Mouse (Mus musculus) thymus, postnatal 4 days (tissue): ENCODE results near the gene Lbh.

Experiments used
- DNase-seq: peaks from one replicate; pipeline ENCODE4 v3.0.0; 2021

Gene Lbh

DNA sequence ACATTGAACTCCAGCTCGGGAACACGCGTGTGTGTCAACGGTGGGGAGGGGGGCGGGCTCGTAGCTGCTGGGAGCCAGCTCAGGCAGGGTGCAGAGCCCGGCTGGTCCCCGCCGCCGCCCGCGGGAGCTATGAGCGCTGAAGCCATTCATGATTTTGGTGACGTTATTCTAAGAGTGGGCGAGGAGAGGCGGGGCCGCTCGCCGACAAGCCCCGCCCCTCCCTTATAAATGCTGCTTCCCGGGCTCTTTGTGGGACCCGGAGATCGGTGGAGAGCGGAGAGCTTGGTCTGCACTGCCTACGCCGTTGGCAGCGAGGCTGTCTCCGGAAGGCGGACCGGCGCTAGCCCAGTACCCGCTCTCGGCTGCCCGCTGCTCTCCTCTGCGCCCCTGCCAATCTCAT, at the start of gene Lbh:
Gene Lbh (plus strand): TSS at position 253 of the 400 bp plus-strand sequence.
- DNase-seq, result peak; percentile 98

DNA sequence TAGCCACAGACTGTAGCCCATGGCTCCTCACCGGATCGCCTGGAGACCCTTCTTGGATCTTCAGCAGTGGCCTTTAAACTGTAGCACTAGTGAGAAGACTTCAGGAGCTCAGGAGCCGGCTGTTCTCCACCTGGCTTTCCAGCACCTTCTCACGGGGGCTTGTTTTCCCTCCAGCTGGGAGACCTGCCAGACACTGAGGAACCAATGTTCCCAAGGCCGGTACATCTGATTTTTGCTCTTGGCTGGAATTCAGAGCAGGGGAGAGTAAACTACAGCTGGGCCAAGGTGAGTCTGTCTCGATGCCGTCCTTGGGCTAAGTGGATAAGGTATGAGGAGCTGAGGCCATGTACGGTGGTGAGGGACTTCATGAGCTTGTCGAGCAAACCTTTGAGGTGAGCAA, 39.1 kb upstream of the Lbh start:
- DNase-seq, result no peak

DNA sequence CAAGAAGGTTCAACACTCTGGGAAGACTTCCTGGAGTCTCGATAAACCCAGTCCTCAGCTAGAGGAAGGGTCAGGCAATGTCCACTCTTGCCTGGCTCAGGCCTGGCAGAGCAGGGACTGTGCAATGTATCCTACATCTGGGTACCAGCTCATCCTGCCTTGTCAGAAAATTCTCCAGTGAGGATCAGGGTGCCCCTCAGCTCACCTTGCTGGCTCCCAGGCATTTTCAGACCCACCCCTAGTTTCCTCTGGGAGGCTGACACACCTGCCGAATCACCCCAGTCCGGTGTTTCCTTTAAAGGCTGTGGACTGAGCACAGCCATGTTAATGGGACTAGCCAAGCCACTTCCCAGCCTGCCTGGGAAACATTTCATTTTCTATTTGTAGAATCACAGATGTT, 37.9 kb upstream of the Lbh start:
- no peak for DNase-seq

DNA sequence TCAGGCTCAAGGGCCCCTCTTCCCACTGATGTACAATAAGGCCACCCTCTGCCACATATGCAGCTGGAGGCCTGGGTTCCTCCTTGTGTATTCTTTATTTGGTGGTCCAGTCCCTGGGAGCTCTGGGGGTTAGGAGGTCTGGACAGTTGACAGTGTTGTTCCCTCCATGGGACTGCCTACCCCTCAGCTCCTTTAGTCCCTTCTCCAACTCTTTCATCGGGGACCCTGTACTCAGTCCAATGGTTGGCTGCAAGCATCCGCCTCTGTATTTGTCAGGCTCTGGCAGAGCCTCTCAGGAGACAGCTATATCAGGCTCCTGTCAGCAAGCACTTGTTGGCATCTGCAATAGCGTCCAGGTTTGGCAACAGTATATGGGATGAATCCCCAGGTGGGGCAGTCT, 37.1 kb upstream of the Lbh start:
- no peak for DNase-seq

DNA sequence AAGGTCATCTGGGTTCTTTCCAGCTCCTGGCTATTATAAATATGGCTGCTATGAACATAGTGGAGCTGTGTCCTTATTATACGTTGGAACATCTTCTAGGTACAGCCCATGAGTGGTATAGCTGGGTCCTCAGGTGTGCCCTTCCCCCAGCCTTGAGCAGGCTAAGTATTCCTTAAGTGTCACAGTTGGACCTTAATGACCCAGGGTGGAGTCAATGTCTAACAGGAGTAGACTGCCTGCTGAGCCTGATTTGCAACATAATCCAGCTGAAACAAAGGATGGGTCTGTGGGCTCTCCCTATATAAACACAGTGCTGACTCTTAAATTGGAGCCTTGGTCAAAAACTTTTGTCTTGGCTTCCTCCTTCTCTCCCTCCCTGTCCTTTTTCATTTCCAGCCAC, 36.3 kb upstream of the Lbh start:
- DNase-seq, result no peak

DNA sequence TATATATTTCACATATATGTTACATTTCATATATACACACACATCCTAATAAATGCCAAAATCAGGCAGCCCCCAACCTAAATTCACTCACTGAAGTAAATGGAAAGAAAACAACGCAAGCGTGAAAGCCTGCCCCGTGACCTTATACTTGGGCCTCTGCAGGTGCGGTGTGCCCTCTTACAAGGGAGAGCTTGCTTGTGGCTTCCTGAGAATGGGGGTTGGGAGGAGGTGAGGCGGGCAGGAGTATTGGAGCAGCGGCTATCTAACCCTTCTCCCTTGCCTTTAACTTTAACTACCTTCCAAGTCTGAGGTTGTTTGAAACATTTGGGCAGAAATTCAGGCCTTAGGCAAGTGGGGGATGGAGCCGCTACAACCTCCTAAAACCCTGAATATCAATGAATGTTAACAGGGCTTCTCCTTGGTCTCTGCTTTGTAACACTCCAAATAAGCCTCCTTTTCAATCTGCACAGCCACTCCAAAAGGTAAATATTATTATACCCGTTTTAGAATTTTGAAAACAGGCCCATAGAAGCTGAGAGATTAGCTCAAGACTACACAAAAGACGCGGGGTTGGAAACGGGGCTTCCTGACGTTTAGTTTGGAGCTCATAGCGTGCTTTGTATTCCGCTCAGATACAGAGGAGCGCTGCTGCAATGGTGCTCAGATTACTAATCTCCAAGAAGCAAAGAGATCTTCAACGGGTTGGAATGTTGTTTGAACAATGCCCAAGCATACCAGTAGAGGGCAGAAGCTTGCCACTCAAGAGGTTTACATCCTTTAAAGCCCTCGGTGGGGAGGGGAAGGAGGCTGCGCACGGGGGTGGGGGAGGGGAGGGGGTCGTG, 28.3 kb upstream of the Lbh start:
- DNase-seq, result peak; percentile 78

DNA sequence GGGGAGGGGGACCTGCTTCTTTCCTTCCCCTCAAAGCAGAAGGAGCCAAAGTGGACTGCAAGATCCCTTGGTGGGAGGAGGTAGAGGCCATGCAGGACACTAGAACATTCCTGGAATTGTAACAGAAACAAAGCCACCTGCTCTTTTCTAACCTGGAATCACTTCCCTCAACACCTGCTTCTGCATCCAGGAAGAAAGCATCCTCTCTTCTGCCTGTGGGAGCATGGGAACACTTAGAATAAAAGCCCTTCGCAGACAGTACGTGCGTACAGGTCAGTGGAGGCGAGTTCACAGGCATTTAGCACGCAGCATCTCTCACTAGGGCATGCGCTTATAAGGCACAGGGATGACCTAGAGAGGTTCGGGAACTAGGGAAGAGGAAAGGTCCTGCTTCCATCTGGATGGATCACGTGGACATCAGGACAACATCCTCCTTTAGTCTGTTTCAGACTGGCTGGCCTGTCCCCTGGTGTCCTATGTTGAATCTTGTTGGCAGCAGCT, 27.7 kb upstream of the Lbh start:
- no peak for DNase-seq

DNA sequence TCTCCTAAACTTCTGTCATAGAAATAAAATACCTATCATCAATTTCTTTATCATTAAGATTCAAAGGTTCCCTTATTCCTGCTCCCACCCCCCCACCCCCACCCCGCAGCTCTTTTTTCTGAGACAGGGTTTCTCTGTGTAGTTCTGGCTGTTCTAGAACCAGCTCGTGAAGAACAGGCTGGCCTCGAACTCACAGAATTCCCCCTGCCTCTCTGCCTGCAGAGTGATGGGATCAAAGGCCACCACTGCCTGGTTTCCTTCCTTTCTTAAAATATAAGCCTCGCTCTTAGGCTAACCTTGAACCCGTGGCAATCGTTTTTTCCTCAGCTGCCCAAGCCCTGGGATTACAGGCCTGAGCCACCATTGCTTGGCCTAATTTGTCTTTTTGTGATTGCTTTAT, 26.5 kb upstream of the Lbh start:
- DNase-seq, result no peak

DNA sequence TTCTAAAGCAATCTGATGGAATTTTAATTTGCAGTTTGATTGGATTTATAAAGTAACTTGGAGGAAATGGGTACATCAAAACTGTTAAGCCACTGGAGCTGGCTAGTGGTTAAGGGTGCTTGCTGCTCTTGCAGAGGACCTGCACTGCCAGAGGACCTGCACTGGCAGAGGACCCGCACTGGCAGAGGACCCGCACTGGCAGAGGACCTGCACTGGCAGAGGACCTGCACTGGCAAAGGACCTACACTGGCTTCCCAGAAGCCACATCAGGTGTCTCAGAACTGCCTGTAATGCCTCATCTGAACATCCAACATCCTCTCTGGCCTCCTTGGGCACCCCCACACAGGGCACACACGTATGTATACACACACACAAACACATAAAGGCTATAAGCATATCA, 22.6 kb upstream of the Lbh start:
- DNase-seq, result no peak

DNA sequence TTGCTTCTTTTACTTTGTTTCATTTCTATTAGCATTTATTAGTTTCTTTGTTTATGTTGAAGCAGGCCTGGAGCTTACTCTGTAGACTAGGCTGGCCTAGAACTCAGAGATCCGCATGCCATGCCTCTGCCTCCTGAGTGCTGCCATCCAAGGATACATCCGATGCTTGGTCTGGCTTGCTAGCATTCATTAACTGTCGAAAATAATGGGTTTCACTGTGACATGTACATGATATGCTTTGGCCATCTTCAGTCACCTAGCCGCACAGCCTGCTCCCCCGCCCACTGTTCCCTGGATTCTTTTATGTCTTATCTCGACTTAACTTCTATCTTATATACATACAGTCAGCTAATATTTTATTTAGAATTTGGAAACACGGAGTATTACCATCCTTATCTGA, 21.0 kb upstream of the Lbh start:
- DNase-seq, result no peak

DNA sequence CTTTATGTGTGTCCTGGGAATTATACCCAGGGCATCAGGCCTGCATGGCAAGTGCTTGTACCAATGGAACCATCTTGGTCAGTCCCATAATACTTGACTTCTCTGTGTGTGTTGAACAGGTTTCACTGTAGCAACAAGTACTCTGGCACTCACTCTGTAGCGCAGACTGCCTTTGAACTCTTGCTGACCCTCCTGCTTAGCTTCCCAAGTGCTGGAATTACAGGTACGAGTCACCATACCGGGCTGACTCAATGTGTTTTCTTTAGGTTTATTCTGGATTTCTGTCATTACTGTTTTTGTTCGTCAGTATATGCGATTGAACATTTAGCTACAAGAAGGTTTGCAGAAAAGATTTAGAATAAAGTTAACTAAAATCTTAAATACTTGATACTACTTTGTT, 20.1 kb upstream of the Lbh start:
- DNase-seq, result no peak

DNA sequence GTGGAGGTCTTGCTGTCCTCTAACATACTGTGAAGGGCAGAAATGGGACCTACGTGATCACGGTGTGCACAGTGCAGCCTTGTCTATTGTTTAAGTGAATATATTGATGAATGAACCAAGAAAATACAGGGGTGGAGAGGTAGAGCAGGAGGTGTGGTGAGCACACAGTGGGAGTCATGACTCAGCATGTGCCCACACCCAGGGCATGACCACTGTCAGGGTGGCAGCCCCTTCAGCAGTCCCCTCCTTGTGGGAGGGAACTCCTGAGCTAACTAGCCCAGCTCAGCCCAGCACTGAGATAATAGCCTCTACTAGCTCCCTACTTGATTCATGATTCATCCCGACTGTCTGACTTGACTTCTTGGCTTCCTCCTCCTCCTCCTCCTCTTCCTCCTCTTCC, 19.3 kb upstream of the Lbh start:
- no peak for DNase-seq

DNA sequence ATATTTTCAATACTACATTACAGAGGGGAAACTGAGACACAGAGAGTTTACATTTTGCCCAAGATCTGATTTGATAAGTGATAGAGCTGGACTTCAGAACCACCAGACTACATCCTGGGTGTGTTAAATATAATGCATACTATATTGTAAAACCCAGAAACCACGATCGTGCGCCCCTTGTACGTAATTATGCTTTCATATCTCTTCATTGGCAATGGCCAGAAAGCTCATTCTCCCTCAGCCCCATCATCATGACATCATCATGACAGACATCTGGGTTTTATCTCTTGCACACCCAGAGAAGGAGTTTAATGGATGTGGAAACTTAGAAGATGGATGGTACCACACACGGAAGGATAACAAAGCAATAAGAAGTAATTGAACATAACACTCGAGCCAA, 17.1 kb upstream of the Lbh start:
- DNase-seq, result no peak

DNA sequence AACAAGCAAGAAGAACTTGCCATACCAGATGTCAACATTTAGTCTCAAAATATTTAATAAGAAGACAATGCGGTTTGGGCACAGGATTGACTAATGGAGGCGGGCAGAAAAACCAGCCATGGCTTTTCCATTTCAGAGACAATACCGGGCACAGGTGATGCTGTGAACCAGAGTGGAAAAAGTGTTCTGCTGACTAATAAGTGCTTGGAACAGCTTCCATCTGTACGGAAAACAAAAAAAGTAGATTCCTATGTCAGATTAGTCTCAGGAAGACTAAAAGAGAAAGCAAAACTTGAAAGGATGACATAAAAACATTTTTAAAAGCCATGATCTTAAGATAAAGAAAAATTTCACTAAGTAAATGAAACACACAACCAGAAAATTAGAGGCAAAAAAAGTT, 16.4 kb upstream of the Lbh start:
- no peak for DNase-seq

DNA sequence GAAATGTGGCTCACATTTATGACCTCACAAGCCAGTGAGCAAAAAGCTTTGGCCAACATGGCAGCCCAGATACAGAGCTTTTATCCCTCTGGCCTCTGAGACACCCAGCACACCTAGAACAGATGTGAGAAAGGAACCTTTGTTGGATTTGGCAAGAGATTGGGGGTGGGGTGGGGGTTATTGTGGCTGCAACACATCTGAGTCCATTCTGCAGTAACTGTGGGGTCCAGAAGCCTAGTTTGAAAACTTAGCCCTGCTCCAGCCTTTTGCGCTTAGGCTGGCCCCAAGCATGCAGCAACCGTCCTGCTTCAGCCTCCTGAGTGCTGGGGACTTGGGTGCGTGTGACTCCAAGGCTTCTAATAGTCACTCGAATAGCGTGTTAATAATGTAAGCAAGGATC, 14.8 kb upstream of the Lbh start:
- peak; percentile 5 for DNase-seq

DNA sequence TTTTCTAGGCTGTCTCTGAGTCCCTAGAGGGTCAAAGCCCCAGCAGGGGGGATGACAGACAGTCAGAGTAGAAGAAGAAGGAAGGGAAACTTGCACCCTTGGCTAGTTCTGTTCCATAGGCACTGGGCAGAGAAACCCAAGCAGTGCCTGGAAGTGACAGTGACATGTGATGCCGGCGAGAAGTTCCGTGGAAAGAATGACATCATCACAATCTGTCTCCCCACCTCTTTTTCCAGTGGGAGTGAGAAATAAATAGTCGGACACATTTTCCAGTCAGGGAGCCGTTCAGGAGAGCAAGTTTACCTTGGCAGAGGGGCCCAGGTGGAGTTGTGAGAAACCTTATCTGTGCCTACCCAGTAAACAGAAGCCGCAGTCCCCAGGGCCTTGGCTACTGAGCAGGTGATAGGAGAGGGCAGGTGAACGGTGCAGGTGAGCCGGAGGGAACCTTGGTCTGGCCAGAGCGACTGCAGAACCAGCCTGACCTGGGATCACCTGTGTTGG, 14.1 kb upstream of the Lbh start:
- DNase-seq, result no peak

DNA sequence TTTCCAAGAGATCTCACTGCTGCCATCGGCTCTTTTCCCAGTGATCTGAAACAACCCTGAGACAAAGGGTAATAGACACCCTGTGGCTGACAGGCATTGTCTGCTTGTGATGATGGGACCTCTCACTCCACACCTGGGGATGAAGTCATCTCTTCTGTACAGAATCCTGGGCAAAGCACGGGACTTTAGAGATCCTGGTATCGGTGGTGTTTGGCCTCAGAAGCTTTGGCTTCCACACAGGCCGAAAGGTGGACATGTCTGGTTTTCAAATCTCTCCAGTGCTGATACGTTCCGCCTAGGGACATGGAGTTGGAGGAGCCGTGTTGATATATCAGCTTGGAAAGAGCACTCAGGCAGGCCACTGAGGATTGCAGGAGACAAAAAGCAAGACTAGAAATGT, 13.2 kb upstream of the Lbh start:
- peak; percentile 3 for DNase-seq

DNA sequence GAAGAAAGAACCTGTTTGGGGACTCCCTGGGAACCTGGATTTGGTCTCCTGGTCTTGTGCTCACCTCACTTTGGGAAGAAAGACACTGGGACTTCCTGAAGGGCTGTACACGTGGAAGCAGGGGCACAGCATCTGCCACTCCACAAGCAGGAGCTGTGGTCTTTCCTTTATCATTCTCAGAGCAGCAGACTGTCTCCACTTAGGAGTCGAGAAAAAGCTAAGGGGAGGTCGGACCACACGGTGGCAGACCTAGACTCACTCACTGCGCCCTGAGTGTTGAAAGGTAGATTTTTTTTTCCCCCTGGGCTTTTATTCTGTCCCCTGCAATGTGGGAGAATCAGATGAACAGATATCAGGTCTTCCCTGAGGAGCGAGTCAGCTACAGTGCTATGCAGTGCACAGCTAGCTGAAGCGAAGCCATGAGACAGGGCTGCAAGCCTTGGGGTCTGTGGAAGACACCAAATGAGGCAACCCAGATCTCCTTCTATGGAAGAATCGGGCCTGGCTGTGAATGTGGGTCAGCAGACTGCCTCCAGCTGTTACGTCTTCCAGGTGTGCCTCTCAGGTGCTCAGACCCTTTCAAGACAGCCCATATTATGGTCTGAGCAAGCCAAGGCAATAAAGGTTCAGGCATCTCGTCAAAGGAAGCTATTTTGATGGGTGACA, 11.7 kb upstream of the Lbh start:
- peak; percentile 25 for DNase-seq

DNA sequence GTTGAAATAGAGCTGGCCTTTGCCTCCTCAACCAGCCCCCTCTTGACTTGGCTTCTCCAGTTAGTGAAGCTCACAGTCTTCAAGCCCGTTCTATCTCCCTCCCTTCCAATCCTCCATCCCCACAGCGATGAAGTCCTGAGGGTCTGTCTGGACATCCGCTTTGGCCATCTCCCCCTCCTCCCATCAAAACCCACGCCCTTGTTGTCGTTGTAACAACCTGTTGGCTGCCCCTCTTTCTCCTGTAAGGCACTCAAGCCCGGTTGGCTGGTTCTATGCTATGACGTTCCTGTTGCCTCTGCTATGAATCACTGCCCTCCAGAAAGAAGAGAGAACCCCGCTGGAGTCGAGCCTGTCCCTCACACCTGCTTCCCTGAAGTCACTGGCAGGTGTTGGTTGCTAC, 10.9 kb upstream of the Lbh start:
- DNase-seq, result no peak

DNA sequence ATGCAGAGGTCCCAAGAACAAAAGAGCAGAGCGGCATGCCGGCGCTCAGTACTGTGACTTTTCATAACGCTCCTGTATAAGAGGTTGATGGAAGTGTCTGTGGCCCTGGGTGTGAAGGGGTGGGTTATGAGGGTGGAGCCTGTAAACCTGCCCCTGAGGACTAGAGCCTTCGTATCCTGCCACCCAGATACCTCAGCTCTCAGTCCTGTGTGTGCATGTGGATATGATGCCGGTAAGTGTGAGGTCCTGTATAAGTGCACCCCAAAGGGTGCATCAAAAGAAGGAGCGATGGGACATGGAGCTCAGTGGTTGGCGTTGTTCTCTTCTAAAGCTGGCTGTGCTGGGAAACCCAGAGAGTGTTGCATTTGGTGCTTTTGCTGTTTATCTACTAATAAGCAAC, 10.3 kb upstream of the Lbh start:
- DNase-seq, result peak; percentile 6

DNA sequence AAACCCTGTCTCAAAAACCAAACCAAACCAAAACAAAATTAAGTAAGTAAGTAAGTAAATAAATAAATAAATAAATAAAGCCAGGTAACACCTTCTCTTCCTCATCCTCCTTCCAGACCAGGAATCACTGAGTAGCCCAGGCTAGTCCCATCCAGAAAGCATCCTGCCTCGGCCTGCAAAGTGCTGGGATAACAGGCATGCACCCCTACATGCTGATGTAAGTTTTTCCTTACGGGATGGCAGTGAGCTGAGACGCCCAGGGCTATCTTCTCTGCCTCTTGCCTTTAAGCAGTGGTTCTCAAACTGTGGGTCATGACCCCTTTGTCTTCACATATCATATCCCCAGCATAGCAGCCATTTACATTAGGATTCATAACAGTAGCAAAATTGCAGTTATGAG, 9.5 kb upstream of the Lbh start:
- DNase-seq, result no peak

DNA sequence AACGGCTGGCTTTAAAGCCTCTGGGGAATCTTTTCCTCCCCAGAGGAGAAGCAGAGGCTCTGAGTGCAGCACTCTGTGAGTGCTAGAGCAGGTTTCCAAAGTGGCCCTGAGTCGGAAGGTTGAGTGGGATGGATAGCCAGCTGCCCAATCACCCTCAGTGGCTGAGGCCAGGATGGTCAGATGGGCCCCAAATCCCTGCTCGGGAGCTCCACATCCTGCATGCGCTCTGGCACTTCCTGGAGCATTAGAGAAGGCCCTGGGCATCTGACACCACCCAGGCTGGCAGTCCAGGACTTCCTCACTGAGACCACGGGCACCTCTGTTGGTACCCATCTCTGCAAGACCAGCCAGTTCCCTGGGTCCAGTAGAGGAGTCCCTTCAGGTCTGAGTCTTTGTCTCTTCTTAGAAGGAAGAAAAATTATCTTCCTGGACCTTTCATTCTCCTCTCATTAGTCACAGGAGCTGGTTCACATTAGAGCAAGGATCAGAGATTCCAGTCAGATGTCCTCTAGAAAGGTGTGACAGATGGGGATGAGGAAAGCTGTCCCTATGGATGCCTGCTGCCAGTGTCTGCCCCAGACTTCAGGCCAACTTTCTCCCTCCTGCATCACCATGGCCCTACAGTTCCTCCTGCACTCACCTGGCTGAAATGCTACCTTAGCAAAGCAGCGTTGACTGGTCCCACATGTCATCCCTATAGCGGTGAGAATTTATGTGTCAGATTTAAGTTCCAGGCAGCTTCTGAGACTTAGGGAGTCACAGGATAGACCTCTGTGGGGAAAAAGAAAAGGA, 8.8 kb upstream of the Lbh start:
- DNase-seq, result peak; percentile 5

DNA sequence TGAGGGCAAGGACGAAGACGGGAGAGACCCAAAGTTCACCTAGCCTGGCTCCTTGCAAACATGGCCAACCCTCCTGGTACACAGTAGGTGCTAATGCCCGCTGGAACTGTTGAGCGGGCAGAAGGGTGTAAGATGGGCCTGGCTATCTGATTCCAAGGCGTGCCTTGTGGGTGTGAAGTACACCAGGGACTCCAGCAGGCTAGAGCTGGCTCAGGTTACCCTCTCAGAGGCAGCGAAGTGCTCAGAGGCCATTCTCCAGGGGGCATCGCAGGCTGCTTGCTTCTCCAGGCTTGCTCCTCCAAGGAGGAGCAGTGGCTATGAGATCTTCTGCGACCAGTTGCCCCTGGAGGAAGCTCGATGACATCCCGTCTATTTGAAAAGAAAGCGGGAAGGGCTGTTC, 6.8 kb upstream of the Lbh start:
- no peak for DNase-seq

DNA sequence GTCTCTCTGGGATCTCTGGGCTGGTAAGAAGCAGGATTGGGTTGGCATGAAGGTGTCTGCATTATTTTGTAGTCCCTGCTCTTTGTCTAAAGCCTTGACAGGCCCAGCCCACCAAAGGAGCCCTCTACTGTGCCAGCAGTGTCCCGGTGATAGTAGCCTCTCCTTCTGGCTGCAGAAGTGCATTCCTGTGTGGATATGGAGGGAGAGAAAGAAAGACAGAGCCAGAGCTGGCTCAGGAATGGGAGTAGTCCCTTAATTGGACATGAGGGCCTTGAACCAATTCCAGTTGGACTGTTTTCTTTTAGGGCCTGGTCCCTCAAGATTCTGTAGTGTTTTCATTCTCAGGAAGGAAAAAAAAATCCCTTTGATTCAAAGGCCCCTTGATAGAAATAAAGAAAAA, 6.4 kb upstream of the Lbh start:
- no peak for DNase-seq
